ENCODE assay signal across 8 mouse cellular contexts in the genomic region with DNA sequence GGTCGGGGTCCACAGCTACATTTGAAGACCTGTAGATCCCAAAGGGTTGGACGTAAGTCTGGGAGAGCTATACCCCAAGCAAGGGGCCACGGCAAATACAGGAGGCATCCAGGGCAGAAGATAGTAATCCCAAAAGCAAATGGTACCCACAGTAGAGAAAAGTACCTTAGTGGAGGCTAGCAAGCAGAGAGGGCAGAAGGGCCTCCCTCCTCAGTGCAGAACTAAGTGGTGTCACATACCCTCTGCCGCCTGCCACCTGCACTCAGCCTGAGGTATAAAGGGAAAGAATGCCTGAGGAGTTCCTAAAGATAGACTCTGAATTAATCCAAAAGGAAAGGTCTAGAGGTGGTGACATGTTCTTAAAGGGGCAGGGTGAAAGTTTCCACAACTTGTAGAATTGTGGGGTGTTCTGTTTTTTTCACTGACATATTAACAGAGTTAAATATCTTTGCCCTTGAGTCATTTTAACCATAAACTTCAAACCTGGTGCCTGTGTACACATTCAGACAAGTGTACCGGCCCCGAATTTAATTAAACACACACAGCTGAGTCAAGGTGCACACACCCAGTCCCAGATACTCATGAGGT. TPM values are rescaled to one million over a fixed set of nuclear protein-coding genes. Genes with fewer than 3 reads are reported as not detected.
A peak's percentile ranks its signal among the peaks of the same experiment; 100 is the strongest.
DNase-seq lines count a peak whose midpoint lies in the region; ATAC-seq lines count a peak whose summit lies in the region.

No protein-coding gene starts in this region.

- no peak overlapping the region for H3K4me2 ChIP-seq in forebrain, embryonic 15.5 days (replicated peaks)
- peak overlapping the region; percentile 65; the same call in 1 of the 2 replicates for H3K4me2 ChIP-seq in intestine, embryonic 16.5 days (ENCODE audit: low read depth, low read length)
- no peak overlapping the region for H3K4me2 ChIP-seq in midbrain, embryonic 15.5 days

- no peaks in the 10 kb centered on the region for H3K27me3 ChIP-seq in forebrain, embryonic 15.5 days
- H3K27me3 ChIP-seq in intestine, embryonic 16.5 days (replicated peaks; ENCODE audit: control insufficient read depth, insufficient read depth, low read length) = no peaks in the 10 kb centered on the region
- H3K27me3 ChIP-seq in midbrain, embryonic 15.5 days (replicated peaks) = no peaks in the 10 kb centered on the region

- H3K9ac ChIP-seq in forebrain, embryonic 15.5 days (replicated peaks) = peak overlapping the region; percentile 44
- peak overlapping the region; percentile 73 for H3K9ac ChIP-seq in intestine, embryonic 16.5 days (ENCODE audit: low read depth, low read length)
- H3K9ac ChIP-seq in midbrain, embryonic 15.5 days = no peak overlapping the region

- ATAC-seq in forebrain, embryonic 15.5 days (replicated peaks) = no peak
- no peak for ATAC-seq in intestine, embryonic 16.5 days
- ATAC-seq in midbrain, embryonic 15.5 days (replicated peaks) = no peak
- no peak for ATAC-seq in erythroid progenitor cell, adult 5-6 weeks (replicated peaks; ENCODE audit: low FRiP score, poor library complexity, severe bottlenecking)

- no peak overlapping the region for H3K4me3 ChIP-seq in forebrain, embryonic 15.5 days
- peak overlapping the region; percentile 18 for H3K4me3 ChIP-seq in intestine, embryonic 16.5 days (ENCODE audit: low read length)
- H3K4me3 ChIP-seq in midbrain, embryonic 15.5 days = no peak overlapping the region

- H3K27ac ChIP-seq in forebrain, embryonic 15.5 days (replicated peaks) = peak overlapping the region; percentile 93
- H3K27ac ChIP-seq in intestine, embryonic 16.5 days (ENCODE audit: low read length) = peak overlapping the region; percentile 96
- H3K27ac ChIP-seq in midbrain, embryonic 15.5 days = peak overlapping the region; percentile 91

- peaks cover 36% of the 10 kb centered on the region for H3K4me1 ChIP-seq in forebrain, embryonic 15.5 days
- H3K4me1 ChIP-seq in intestine, embryonic 16.5 days (ENCODE audit: control insufficient read depth, insufficient read depth, low read length) = peaks cover 32% of the 10 kb centered on the region
- H3K4me1 ChIP-seq in midbrain, embryonic 15.5 days = peaks cover 24% of the 10 kb centered on the region

- peak; percentile 15 for DNase-seq in adrenal gland, postnatal 10 days
- no peak for DNase-seq in adrenal gland, adult (ENCODE audit: inconsistent age in 2 of 2, low spot score in 1 of 2)
- DNase-seq in cerebellum, adult 11-12 months = no peak
- no peak for DNase-seq in cerebellum, postnatal 4 days (ENCODE audit: low spot score in 2 of 2)

- no peaks in the 10 kb centered on the region for H3K9me3 ChIP-seq in forebrain, embryonic 15.5 days
- H3K9me3 ChIP-seq in intestine, embryonic 16.5 days (ENCODE audit: control insufficient read depth, low read length) = no peaks in the 10 kb centered on the region
- H3K9me3 ChIP-seq in midbrain, embryonic 15.5 days = no peaks in the 10 kb centered on the region

- WGBS in forebrain, embryonic 15.5 days = 54% methylated on average over 6 of the region's 6 CpGs
- 51% methylated on average over 6 of the region's 6 CpGs for WGBS in intestine, embryonic 16.5 days
- WGBS in midbrain, embryonic 15.5 days = 60% methylated on average over 6 of the region's 6 CpGs

- no peaks in the 10 kb centered on the region for H3K36me3 ChIP-seq in forebrain, embryonic 15.5 days
- no peaks in the 10 kb centered on the region for H3K36me3 ChIP-seq in intestine, embryonic 16.5 days (ENCODE audit: control insufficient read depth, insufficient read depth, low read length)
- no peaks in the 10 kb centered on the region for H3K36me3 ChIP-seq in midbrain, embryonic 15.5 days (replicated peaks)

RNA-seq across cellular contexts. Expression of gene Nedd4, which starts 21.0 kb away (rescaled TPM):
- total RNA-seq in adrenal gland, postnatal 10 days (2021) = 100 to 1,000 TPM; 469 to 580 TPM
- 433 and 447 TPM in 2 replicates for polyA plus RNA-seq in forebrain, embryonic 15.5 days (2015; fragmentation: Nextera tagmentation; extraction: Ambion mirVana)
- 397 and 409 TPM in 2 replicates for polyA plus RNA-seq in intestine, embryonic 16.5 days (2015; fragmentation: Nextera tagmentation; extraction: Ambion mirVana)
- polyA plus RNA-seq in midbrain, embryonic 15.5 days (2015; fragmentation: Nextera tagmentation; extraction: Ambion mirVana) = 436 and 451 TPM in 2 replicates
- 47.8 and 53.0 TPM in 2 replicates for total RNA-seq in erythroid progenitor cell, adult 5-6 weeks (2015; ENCODE audit: low replicate concordance)
- total RNA-seq in erythroid progenitor cell, adult 5-6 weeks (2017; ENCODE audit: low replicate concordance) = 52.5 and 67.9 TPM in 2 replicates
